Mouse (Mus musculus): ENCODE measurements around the gene Sirpa.
A peak's percentile ranks its signal among the peaks of the same experiment; 100 is the strongest.

The Sirpa gene

DNA sequence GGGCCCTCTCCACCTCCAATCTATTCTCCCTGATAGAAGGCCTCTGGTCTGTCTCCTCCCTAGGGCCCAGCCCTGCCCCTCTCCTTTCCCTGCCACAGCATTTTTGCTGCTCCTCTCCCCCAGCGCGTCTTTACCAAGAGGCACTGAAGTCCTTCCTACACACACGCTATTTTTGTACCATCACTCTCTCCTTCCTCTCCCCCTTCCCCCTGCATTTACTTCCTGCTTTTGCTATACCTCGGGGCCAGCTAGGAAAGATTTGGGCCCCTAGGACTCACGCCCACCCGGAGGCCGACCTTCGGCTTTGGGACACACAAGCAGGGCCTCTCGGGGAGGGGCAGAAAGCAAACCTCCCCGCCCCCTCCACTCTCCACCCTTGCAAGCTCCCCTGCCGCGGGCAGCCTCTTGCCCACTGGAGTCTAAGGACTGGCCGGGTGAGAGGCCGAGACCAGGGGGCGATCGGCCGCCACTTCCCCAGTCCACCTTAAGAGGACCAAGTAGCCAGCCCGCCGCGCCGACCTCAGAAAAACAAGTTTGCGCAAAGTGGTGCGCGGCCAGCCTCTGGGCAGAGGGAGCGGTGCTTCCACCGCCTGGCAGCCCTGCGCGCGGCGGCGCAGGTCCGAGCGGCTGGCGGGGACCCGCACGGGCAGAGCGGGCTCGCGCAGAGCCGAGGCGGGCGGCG is at the start of gene Sirpa:
Sirpa (plus strand) TSS at position 377 of the 682 bp plus-strand sequence.
- no peak for DNase-seq (ENCODE audit: low spot score)

DNA sequence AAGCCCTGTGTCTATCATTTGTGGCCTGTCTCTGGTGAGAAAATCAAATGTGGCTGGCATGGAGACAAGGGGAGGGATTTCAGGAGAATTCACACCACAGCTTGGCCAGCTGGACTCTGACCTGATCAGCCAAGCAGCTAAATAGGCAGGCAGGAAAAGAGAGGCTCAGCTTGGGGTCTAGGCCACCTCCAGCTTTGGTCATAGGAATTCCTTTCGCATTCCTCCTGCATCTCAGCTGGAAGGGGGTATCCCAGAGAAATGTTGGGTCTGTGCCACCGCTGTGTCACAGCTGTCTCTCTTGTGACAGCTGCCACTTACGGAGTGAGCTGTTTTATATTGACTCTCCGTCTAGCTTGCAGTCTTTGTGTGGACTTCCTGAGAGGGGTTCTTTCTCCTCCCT is 48.2 kb upstream of the Sirpa start:
- DNase-seq (ENCODE audit: low spot score) = peak; percentile 11

DNA sequence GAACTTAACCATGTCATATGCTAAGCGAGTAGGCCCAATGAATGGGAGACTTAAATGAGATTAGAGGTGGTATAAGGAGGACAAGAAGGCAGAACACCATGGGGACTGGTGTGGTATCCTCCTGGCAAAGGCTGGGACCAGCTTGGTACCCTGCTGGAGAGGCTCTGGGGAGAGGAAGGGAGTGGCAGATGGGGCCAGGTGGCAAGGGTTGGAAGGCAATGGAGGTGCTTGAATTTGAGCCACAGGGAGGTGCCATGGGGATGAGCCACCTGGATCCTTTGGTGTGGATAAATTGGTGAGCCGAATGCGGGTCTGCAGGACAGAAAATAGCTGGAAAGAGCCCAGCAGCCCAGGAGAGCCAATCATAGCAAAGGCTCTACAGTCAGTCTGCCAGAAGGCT is 47.7 kb upstream of the Sirpa start:
- DNase-seq (ENCODE audit: low spot score) = no peak

DNA sequence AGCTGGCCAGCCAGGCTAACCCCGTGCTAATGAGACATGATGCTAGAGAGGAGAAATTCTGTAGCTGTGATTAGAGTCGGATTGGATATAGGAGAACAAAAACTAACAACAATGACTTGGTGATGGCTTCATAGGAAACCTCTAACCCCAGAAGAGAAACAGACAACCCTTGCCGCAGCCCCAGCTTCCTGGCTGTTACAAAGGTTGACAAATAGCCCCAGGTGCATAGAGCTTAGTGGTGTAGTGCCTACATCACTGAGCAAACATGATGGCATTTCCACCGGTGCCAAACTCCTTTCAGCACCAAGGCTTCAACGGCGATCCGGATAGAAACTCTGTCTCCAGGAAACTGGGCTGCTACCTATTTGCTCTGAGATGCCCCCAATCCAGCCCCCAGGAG is 47.0 kb upstream of the Sirpa start:
- no peak for DNase-seq (ENCODE audit: low spot score)

- DNase-seq (ENCODE audit: low spot score) = no peak
These were observed 45.9 kb upstream of the Sirpa start for GRCm38 (mm10) chr2:129546772-129547171.

DNA sequence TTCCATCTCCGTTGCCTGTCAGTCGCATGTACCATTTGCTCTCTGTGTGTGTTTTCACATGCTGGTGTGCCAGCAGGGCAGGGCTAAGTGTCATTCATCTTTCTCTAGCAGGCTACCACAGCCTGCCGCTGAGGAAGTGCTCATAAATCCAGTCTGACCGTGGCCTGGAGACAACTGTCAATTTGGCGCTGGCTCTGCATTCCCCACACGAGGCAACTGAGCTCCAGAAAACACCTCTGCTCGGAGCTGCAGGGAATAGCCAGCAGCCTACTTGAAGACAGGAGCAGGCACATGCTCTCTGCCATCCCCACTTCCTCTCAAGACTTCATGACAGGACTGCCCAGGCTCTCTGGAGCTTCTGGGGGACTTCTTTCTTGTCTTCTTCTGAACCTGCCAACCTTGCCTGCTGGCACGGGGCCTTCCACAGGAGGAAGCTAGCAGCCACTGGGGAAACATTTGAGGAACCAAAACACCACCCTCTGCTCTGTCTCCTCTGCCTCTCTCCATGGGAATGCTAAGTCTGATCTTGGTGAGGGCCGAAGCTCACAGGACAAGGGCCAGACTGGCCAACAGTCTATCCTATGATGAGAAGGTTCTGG is 43.0 kb upstream of the Sirpa start:
- DNase-seq (ENCODE audit: low spot score) = no peak

DNA sequence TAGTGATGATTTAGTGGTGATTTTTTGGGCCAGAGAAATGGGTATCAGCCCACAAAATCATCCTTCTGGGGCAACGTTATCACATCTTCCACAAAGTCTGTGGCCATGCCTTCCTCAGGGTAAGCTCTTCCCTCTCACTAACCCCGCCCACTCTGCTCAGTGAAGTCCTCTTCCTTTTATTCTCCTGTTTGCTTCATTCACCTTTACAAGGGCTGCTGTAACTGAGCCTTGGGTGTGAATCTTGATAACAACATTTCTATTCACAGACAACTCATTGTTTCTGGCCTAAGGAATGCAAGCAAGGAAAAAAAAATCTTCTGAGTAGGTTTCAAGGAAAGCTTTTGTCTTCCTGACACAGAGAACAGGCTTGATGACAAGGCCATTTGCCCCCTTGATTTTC is 41.9 kb upstream of the Sirpa start:
- DNase-seq (ENCODE audit: low spot score) = no peak

GRCm38 (mm10) chr2:129556081-129556480 is 36.6 kb upstream of the Sirpa start:
- no peak for DNase-seq (ENCODE audit: low spot score)

DNA sequence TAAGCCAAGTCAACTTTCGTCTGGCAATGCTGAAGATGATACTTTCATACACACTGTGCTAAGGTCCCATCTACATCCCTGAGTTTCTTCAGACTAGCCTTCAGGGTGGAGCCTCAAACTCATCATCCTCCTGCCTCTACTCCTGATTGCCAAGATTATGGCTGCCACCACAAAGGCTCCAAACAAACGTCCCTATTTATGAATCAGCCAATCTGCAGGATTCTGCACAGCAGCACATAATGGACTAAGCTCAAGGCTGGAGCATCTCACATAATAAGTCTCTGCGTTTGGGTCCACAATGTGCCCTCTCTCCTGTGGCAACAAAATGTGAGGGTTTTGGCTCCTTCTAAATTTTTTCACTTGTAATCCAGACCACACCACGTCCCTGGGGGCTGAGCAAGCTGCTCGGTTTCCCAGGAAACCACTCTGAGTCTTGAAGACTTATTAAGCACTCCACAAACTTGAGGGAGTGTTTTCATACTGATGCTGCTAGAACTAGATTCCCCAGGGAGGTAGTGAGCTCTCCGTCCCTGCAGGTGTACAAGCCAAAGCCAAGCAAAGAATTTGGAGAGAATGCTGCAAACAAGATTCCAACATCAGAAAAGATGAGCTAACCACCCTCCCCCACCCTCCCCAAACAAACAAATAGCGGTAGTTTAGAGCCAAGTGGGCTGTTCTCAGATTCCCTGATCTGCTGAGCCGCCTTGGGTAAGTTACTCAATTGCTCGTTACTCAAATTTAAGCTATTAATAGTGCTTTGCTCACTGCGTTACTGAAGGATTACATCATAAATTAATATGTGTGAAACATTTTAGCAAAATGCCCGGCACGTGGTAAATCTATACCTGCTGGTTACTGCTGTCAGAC is 34.4 kb upstream of the Sirpa start:
- DNase-seq (ENCODE audit: low spot score) = no peak

- no peak for DNase-seq (ENCODE audit: low spot score)
These were observed 33.8 kb upstream of the Sirpa start for GRCm38 (mm10) chr2:129558875-129559219.

- no peak for DNase-seq (ENCODE audit: low spot score)
These were observed 30.8 kb upstream of the Sirpa start for GRCm38 (mm10) chr2:129561796-129562195.

GRCm38 (mm10) chr2:129563944-129564709 is 28.5 kb upstream of the Sirpa start:
- no peak for DNase-seq (ENCODE audit: low spot score)

DNA sequence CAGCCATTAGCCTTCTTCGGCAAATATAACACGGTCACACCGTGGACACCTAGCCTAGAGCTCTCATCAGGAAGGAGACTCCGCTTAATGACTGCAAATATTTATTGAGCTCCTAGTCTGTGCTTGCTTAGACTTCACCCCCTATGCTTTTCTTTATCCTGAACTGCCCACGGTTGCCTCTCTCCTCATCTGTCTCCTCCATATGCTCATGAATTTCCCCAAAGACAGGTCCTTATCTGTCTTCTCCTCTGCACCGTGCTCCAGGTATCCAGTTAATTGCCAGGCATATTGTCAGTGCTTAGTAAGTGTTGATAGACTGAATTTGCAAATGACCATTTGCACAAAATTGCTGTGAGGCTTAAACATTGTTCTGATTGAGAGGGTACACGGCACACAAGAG is 23.5 kb upstream of the Sirpa start:
- no peak for DNase-seq (ENCODE audit: low spot score)

GRCm38 (mm10) chr2:129569556-129569955 is 23.1 kb upstream of the Sirpa start:
- no peak for DNase-seq (ENCODE audit: low spot score)

DNA sequence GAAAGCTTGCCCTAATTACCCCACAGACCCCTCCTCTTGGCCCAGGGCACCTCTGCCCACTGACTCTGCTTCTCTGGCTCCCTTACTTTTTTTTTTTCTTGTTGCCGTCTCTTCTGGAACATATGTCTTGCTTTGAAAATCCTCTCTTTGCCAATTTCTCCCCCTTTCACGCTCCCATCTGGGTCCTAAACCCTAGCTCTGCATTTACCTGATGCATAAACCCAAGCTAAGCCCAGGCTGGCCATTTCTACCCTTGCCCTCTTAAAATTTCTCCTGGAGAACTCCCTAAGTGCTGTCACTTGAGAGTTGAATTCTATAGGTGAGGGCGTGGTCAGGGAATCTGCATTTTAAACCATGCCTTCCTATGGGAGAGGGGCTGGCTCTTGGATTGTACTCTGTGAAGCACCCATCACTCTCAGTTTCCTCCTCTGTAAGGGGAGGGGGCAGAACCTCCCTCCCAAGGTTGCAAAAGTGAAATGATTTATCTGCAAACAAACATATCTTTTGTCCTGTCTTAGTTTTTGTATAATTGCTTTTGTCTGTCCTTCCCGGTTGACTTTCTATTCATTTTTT is 18.8 kb upstream of the Sirpa start:
- no peak for DNase-seq (ENCODE audit: low spot score)

DNA sequence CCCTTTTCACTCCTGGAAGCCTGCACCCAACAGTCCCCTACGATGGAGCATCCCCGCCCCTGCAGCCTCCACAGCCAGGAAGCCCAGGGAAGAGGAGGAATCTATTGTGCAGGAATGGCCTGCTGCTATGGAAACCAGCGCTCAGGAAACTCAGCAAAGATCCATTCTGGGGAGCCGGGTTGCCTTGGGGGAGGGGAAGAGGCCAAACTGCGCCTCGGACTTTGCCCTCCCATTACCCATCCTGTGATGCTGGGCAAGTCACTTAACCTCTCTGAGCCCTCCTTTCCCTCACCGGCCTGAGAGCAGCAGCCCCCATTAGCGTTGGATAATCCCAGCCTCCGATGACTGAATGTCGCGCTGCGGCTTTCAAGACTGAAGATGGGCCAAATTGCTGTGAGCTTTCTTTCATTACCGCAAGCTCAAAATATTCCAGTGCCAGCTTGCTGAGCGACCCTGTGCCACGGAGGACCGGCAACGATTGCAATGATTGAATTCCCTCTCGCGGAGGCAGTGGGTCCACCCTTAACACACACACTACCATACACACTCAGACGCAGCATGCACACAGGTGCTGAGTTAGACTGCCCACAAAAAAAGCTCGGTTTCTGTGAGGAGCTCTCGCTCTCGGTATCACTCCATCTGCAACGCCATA is 18.1 kb upstream of the Sirpa start:
- DNase-seq (ENCODE audit: low spot score) = no peak

DNA sequence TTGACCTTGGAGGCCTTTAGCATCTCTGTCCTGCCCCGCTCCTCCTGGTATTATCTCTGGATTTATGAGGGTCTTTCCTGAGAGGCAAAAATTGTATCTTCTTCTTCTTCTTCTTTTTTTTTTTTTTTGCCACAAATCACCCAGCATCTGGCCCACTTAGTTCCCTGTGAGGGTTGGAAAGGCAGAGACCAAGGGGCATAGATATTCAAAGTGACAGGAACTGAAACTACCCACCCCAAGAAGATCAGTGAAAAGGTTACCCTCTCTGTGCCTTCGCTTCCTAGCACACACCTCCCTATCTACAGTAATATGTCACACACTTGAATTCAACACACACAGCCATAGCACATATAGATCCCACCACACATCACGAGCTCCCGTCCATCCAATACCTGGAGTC is 17.5 kb upstream of the Sirpa start:
- DNase-seq (ENCODE audit: low spot score) = no peak

GRCm38 (mm10) chr2:129576611-129577447 is 15.8 kb upstream of the Sirpa start:
- DNase-seq (ENCODE audit: low spot score) = no peak

DNA sequence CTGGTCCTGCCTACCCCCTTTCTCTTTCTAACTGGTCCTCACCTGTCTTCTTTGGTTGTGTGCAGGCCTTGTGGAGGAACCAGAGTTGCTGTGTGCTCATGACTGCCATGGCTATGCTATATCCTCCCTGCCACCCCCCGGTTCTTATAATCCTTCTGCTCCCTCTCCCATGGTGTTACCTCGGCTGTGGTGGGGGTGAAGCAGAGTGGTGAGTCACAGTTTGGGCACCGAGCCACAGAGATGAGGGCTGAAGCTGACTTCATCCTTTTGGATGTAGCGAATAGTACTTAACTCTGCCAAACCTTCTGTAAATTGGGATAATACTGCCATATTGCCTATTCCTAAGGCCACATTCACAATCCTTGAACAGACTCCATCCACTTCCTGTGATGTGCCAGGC is 12.0 kb upstream of the Sirpa start:
- no peak for DNase-seq (ENCODE audit: low spot score)

DNA sequence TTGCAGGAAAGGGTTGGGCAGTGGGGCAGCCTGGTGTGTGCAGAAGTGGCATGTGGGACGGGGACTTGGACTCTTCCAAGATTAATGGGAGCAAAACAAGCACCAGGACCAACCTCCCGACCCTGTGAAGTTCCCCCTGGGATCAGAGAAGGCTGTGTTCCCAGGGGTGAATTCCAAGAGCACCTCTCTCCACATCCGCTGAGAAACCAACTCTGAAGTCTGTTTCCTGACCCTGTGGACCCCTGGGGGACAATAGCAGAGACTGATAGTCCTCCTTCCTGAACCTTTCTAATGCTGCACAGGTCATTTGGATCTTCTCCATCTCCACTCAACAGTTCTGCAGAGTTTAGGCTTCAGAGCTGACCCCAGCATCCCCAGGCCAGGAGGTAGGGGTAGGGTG is 10.8 kb upstream of the Sirpa start:
- no peak for DNase-seq (ENCODE audit: low spot score)

GRCm38 (mm10) chr2:129582261-129582660 is 10.4 kb upstream of the Sirpa start:
- DNase-seq (ENCODE audit: low spot score) = no peak
